10 mouse cellular contexts compared by ENCODE assay signal in genomic region chr8:106620488-106620887, GRCm38 (mm10). TPM values are rescaled to one million over a fixed set of nuclear protein-coding genes. Genes with fewer than 3 reads are reported as not detected.
DNase-seq lines count a peak whose midpoint lies in the region; ATAC-seq and TF ChIP-seq lines count a peak whose summit lies in the region.
"Had no signal": no experiment of that assay in that cellular context is flagged by ENCODE, and none has a peak within 500 bp of the region (broad histone marks: within the 10 kb centered on the region; RNA-seq: fewer than 3 reads in every experiment).

No protein-coding gene starts in this region.

- no peaks in the 10 kb centered on the region for H3K9me3 ChIP-seq in embryonic facial prominence, embryonic 10.5 days
- H3K9me3 ChIP-seq in lung, postnatal 0 days (ENCODE audit: low read length): no peaks in the 10 kb centered on the region
- no peaks in the 10 kb centered on the region for H3K9me3 ChIP-seq in heart, embryonic 11.5 days (replicated peaks; ENCODE audit: control insufficient read depth, low read length)
- H3K9me3 ChIP-seq: embryonic facial prominence, embryonic 13.5 days had no signal

- no peak for TF ChIP-seq CTCF in kidney, adult 2 months (conservative IDR thresholded peaks at IDR 0.05; ENCODE audit: insufficient read depth, insufficient read length, low read depth, low read length)
- TF ChIP-seq CTCF in lung, postnatal 0 days (IDR thresholded peaks at IDR 0.05): no peak

- TF ChIP-seq EP300 in lung, postnatal 0 days (IDR thresholded peaks at IDR 0.05): no peak

- 36% methylated on average over 2 of the region's 2 CpGs for WGBS in kidney, adult 2 months
- 89% methylated on average over 2 of the region's 2 CpGs for WGBS in embryonic facial prominence, embryonic 10.5 days
- 43% methylated on average over 2 of the region's 2 CpGs for WGBS in lung, postnatal 0 days
- WGBS in heart, embryonic 11.5 days (ENCODE audit: insufficient replicate concordance): 76% methylated on average over 2 of the region's 2 CpGs

- H3K4me1 ChIP-seq in kidney, adult 2 months (ENCODE audit: control insufficient read depth, insufficient read depth, low read length): peaks cover 41% of the 10 kb centered on the region
- peaks cover 52% of the 10 kb centered on the region for H3K4me1 ChIP-seq in embryonic facial prominence, embryonic 10.5 days
- H3K4me1 ChIP-seq in lung, postnatal 0 days (ENCODE audit: insufficient read depth, low read depth, low read length): peaks cover 18% of the 10 kb centered on the region; the same call in 1 of the 2 replicates
- H3K4me1 ChIP-seq in heart, embryonic 11.5 days (ENCODE audit: control insufficient read depth, insufficient read depth, low read length): peaks cover 8% of the 10 kb centered on the region

- ATAC-seq in lung, postnatal 0 days: peak; percentile 11
- ATAC-seq in heart, embryonic 11.5 days (replicated peaks; ENCODE audit: insufficient number of reproducible peaks, low FRiP score, low TSS enrichment): no peak

- TF ChIP-seq POLR2A in kidney, adult 2 months (IDR thresholded peaks at IDR 0.05; ENCODE audit: low read depth, low read length): no peak

- H3K36me3 ChIP-seq in kidney, adult 2 months (ENCODE audit: control insufficient read depth, insufficient read depth, low read length): no peaks in the 10 kb centered on the region
- H3K36me3 ChIP-seq in embryonic facial prominence, embryonic 10.5 days (replicated peaks): no peaks in the 10 kb centered on the region
- no peaks in the 10 kb centered on the region for H3K36me3 ChIP-seq in lung, postnatal 0 days (ENCODE audit: insufficient read depth, low read length)
- H3K36me3 ChIP-seq in heart, embryonic 11.5 days (ENCODE audit: control insufficient read depth, insufficient read depth, low read length): no peaks in the 10 kb centered on the region
- H3K36me3 ChIP-seq: embryonic facial prominence, embryonic 13.5 days had no signal

- no peak overlapping the region for H3K4me3 ChIP-seq in kidney, adult 2 months (ENCODE audit: insufficient read depth, low read depth, low read length)
- no peak overlapping the region for H3K4me3 ChIP-seq in embryonic facial prominence, embryonic 10.5 days
- no peak overlapping the region for H3K4me3 ChIP-seq in lung, postnatal 0 days (ENCODE audit: low read depth, low read length)
- H3K4me3 ChIP-seq in heart, embryonic 11.5 days (ENCODE audit: low read depth, low read length): no peak overlapping the region
- H3K4me3 ChIP-seq: embryonic facial prominence, embryonic 13.5 days had no signal

- peak overlapping the region; percentile 69 for H3K27ac ChIP-seq in kidney, adult 2 months (ENCODE audit: insufficient read depth, low read depth, low read length)
- H3K27ac ChIP-seq in embryonic facial prominence, embryonic 10.5 days (replicated peaks): peak overlapping the region; percentile 80
- H3K27ac ChIP-seq in lung, postnatal 0 days (ENCODE audit: low read length): peak overlapping the region; percentile 83
- H3K27ac ChIP-seq in heart, embryonic 11.5 days (ENCODE audit: low read depth, low read length): no peak overlapping the region

- DNase-seq in kidney, adult 2 months: peak; percentile 80
- no peak for DNase-seq in kidney, postnatal 4 days
- peak; percentile 78 for DNase-seq in brain, adult 2 months (ENCODE audit: low read depth, low spot score)
- no peak for DNase-seq in embryonic facial prominence, embryonic 10.5 days (ENCODE audit: low spot score)
- DNase-seq in lung, postnatal 0 days (ENCODE audit: low spot score): peak; percentile 62
- no peak for DNase-seq in urinary bladder, postnatal 25 days (ENCODE audit: low spot score)
- DNase-seq in gastrocnemius, adult 8-10 months (ENCODE audit: low spot score in 2 of 2): no peak
- DNase-seq: thymus, postnatal 4 days had no signal

- H3K9ac ChIP-seq in lung, postnatal 0 days (replicated peaks; ENCODE audit: low read depth): no peak overlapping the region
- no peak overlapping the region for H3K9ac ChIP-seq in heart, embryonic 11.5 days (ENCODE audit: low read depth, low read length)
- H3K9ac ChIP-seq: embryonic facial prominence, embryonic 13.5 days had no signal

- H3K4me2 ChIP-seq in lung, postnatal 0 days (replicated peaks; ENCODE audit: low read depth, low read length): no peak overlapping the region
- H3K4me2 ChIP-seq in heart, embryonic 11.5 days: no peak overlapping the region
- H3K4me2 ChIP-seq: embryonic facial prominence, embryonic 13.5 days had no signal

- no peaks in the 10 kb centered on the region for H3K27me3 ChIP-seq in kidney, adult 2 months (replicated peaks; ENCODE audit: control insufficient read depth, insufficient read depth, low read length)
- H3K27me3 ChIP-seq in embryonic facial prominence, embryonic 10.5 days (replicated peaks; ENCODE audit: low read depth, poor library complexity, severe bottlenecking): no peaks in the 10 kb centered on the region; the same call in 1 of the 2 replicates
- H3K27me3 ChIP-seq in lung, postnatal 0 days (replicated peaks; ENCODE audit: insufficient read depth, low read length): no peaks in the 10 kb centered on the region
- no peaks in the 10 kb centered on the region for H3K27me3 ChIP-seq in heart, embryonic 11.5 days (ENCODE audit: control insufficient read depth, insufficient read depth, low read length)
- H3K27me3 ChIP-seq: embryonic facial prominence, embryonic 13.5 days had no signal

RNA-seq across cellular contexts. Expression of gene Cdh1, which starts 17.3 kb away (rescaled TPM):
- 68.7 and 81.7 TPM in 2 replicates for polyA plus RNA-seq in kidney, adult 2 months (2012; rRNA removed)
- polyA plus RNA-seq in embryonic facial prominence, embryonic 10.5 days (2016; fragmentation: Nextera tagmentation; extraction: Ambion mirVana): 22.1 and 24.4 TPM in 2 replicates
- 88.2 and 106 TPM in 2 replicates for polyA plus RNA-seq in lung, postnatal 0 days (2015; fragmentation: Nextera tagmentation; extraction: Ambion mirVana)
- 1.4 and 1.7 TPM in 2 replicates for polyA plus RNA-seq in heart, embryonic 11.5 days (2014; fragmentation: Nextera tagmentation; extraction: Ambion mirVana)
- total RNA-seq in gastrocnemius, adult 8-10 months (2022): under 1 TPM; 0.11 to 0.38 (median 0.31) TPM

RNA-seq across cellular contexts. Expression of gene Gm10073, which starts 47.2 kb away (rescaled TPM):
- 34.0 and 102 TPM in 2 replicates for polyA plus RNA-seq in kidney, adult 2 months (2012; rRNA removed)
- polyA plus RNA-seq in embryonic facial prominence, embryonic 10.5 days (2016; fragmentation: Nextera tagmentation; extraction: Ambion mirVana): 6.0 and 8.1 TPM in 2 replicates
- polyA plus RNA-seq in lung, postnatal 0 days (2015; fragmentation: Nextera tagmentation; extraction: Ambion mirVana): 8.0 and 9.0 TPM in 2 replicates
- polyA plus RNA-seq in heart, embryonic 11.5 days (2014; fragmentation: Nextera tagmentation; extraction: Ambion mirVana): 6.9 and 7.6 TPM in 2 replicates
- total RNA-seq in gastrocnemius, adult 8-10 months (2022): 100 to 1,000 TPM in 3 of 4 experiments, 10 to 100 TPM in 1; 99.2 to 128 (median 106) TPM

Comparison
In these comparisons a context has a peak if more than half of its experiments do, and no peak if none do; other contexts are left out.
1. DNase-seq: peak in kidney, adult 2 months (single experiment), brain, adult 2 months (single experiment) and lung, postnatal 0 days (single experiment); none in kidney, postnatal 4 days (0 of 2), embryonic facial prominence, embryonic 10.5 days (single experiment), urinary bladder, postnatal 25 days (single experiment) and gastrocnemius, adult 8-10 months (0 of 2).